Mouse (Mus musculus): Measurements from ENCODE around the gene Prrg1.

DNA sequence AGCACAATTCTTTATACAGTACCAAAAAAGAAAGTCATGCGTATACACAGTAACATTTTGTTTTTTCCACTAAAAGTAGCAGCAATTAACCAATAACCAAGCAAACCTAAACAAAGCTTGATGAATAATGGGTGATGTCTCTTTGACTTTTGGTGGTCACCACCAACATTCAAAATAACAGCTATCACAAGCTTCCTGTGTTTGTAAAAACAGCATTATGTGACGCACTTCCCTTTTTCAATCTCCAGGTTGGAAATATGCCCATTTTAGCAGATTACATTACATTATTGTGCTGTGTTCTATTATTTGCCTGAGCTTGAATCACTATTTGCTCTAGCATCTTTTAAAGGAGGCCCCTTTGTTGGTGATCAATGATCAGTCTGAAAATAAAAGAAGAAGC, 65.4 kb downstream of the Prrg1 start:
- TF ChIP-seq POLR2A (IDR thresholded peaks at IDR 0.05; ENCODE audit: low read depth, low read length) (no peak), CTCF (conservative IDR thresholded peaks at IDR 0.05; ENCODE audit: insufficient read depth, insufficient read length, low read depth, low read length) (no peak)
